Mouse (Mus musculus) CD8-positive naive resting alpha-beta T cell, adult 2 months (primary cell): Measurements from ENCODE around the gene Tmem107.

Experiments used
- DNase-seq, 2 experiments: peaks; one replicate each; pipeline ENCODE4 v3.0.0; 2022; ENCODE audit warnings: low read depth in 2 of 2, low spot score in 2 of 2

Tmem107 gene

GRCm38 (mm10) chr11:69103531-69104435, 33.2 kb downstream of the Tmem107 start:
- no peak for DNase-seq

- DNase-seq = no peak
Measured at GRCm38 (mm10) chr11:69104487-69104886, 33.9 kb downstream of the Tmem107 start.

- no peak for DNase-seq
Measured at GRCm38 (mm10) chr11:69105227-69105626, 34.6 kb downstream of the Tmem107 start.

- DNase-seq = no peak
Measured at GRCm38 (mm10) chr11:69105796-69106195, 35.2 kb downstream of the Tmem107 start.

- DNase-seq = no peak
Measured at GRCm38 (mm10) chr11:69106299-69106698, 35.7 kb downstream of the Tmem107 start.

- DNase-seq = no peak
Measured at GRCm38 (mm10) chr11:69106842-69107241, 36.2 kb downstream of the Tmem107 start.

GRCm38 (mm10) chr11:69107676-69108075, 37.1 kb downstream of the Tmem107 start:
- no peak for DNase-seq

- no peak for DNase-seq
Measured at GRCm38 (mm10) chr11:69108223-69108622, 37.6 kb downstream of the Tmem107 start.

GRCm38 (mm10) chr11:69109032-69109900, 38.7 kb downstream of the Tmem107 start:
- DNase-seq = no peak

- peak; percentile 89 to 93 for DNase-seq
Measured at GRCm38 (mm10) chr11:69110319-69111046, 39.9 kb downstream of the Tmem107 start.

- DNase-seq = no peak
Measured at GRCm38 (mm10) chr11:69111051-69111810, 40.6 kb downstream of the Tmem107 start.

- no peak for DNase-seq
Measured at GRCm38 (mm10) chr11:69111865-69112264, 41.3 kb downstream of the Tmem107 start.

- DNase-seq = no peak
Measured at GRCm38 (mm10) chr11:69114018-69114417, 43.4 kb downstream of the Tmem107 start.

- DNase-seq = no peak
Measured at GRCm38 (mm10) chr11:69114621-69115020, 44.0 kb downstream of the Tmem107 start.

GRCm38 (mm10) chr11:69116843-69117242, 46.2 kb downstream of the Tmem107 start:
- no peak for DNase-seq

GRCm38 (mm10) chr11:69117737-69118695, 47.4 kb downstream of the Tmem107 start:
- peak; percentile 56 to 61 for DNase-seq

- DNase-seq = peak; percentile 90
Measured at GRCm38 (mm10) chr11:69118765-69119164, 48.2 kb downstream of the Tmem107 start.

- DNase-seq = no peak
Measured at GRCm38 (mm10) chr11:69119446-69120155, 49.0 kb downstream of the Tmem107 start.
